Mouse (Mus musculus) testis, adult 2 months (tissue): ENCODE measurements around the gene Zfp825. TPM values are rescaled to one million over a fixed set of nuclear protein-coding genes. Genes with fewer than 3 reads are reported as not detected.
"Not testable (repeated sequence)": the region's sequence is repeated elsewhere in the genome, so short reads cannot be mapped to it uniquely, and the experiment has no call there.

ENCODE experiments used
- H3K27ac ChIP-seq: fragments of 200-500 bp; 2 replicates; pipeline ENCODE4 v1.5.1; 2012; ENCODE audit warnings: low read depth, low read length; ENCODE audit not compliant: control insufficient read depth, insufficient read depth
- H3K27me3 ChIP-seq: fragments of 200-500 bp; 2 replicates; pipeline ENCODE4 v1.6.1; 2012; ENCODE audit warnings: mild to moderate bottlenecking, low read length, moderate library complexity; ENCODE audit not compliant: control insufficient read depth, insufficient read depth
- H3K36me3 ChIP-seq: fragments of 200-500 bp; 2 replicates; pipeline ENCODE4 v1.6.1; 2012; ENCODE audit warnings: mild to moderate bottlenecking, low read length; ENCODE audit not compliant: control insufficient read depth, insufficient read depth
- H3K4me1 ChIP-seq: fragments of 200-500 bp; 2 replicates; pipeline ENCODE4 v1.6.1; 2012; ENCODE audit warnings: low read length; ENCODE audit not compliant: control insufficient read depth, insufficient read depth
- H3K4me3 ChIP-seq: fragments of 200-500 bp; 2 replicates; pipeline ENCODE4 v1.5.1; 2012; ENCODE audit warnings: low read depth, mild to moderate bottlenecking, low read length, moderate library complexity, mixed read lengths; ENCODE audit not compliant: control insufficient read depth
- CTCF ChIP-seq: fragments of 200-500 bp; IDR thresholded peaks from 2 replicates; pipeline ENCODE4 v1.5.1; 2012; ENCODE audit warnings: low read depth, mild to moderate bottlenecking, inconsistent platforms, low read length, moderate library complexity; ENCODE audit not compliant: control insufficient read depth, insufficient read depth, insufficient replicate concordance
- POLR2A ChIP-seq: fragments of 200-500 bp; IDR thresholded peaks from 2 replicates; pipeline ENCODE4 v1.6.1; 2012; ENCODE audit warnings: low read depth, mild to moderate bottlenecking, inconsistent platforms, low read length, moderate library complexity; ENCODE audit not compliant: control insufficient read depth
- polyA plus RNA-seq: library from polyadenylated mRNA; depleted of rRNA; stranded (reverse); fragments of >200 nt; gene quantifications from 2 replicates; pipeline ENCODE4 v1.2.3, GENCODE M21; 2012; rRNA removed

The Zfp825 gene
- polyA plus RNA-seq = 0.35 and 0.52 TPM in 2 replicates

- H3K4me1 ChIP-seq = peaks cover 7% of the 10 kb centered on the region; the same call in 1 of the 2 replicates
- peak within 1 kb of the TSS; percentile 87 for H3K4me3 ChIP-seq
- TF ChIP-seq CTCF (no peak), POLR2A (0 out of 2 replicates have a peak, but pooled peaks have one; percentile 34)
- no peaks in the 10 kb centered on the region for H3K36me3 ChIP-seq
- H3K27ac ChIP-seq = peak within 1 kb of the TSS; percentile 74
- H3K27me3 ChIP-seq = no peaks in the 10 kb centered on the region
Observed at GRCm38 (mm10) chr13:74493911-74494679, at the start of gene Zfp825. Zfp825 (minus strand) TSS chr13:74493992.

GRCm38 (mm10) chr13:74535418-74535817 lies 41.6 kb upstream of the Zfp825 start:
- not testable (repeated sequence) for H3K27ac ChIP-seq, H3K4me3 ChIP-seq, H3K36me3 ChIP-seq, H3K4me1 ChIP-seq, H3K27me3 ChIP-seq

- not testable (repeated sequence) for H3K27me3 ChIP-seq, H3K27ac ChIP-seq, H3K4me1 ChIP-seq, H3K4me3 ChIP-seq, H3K36me3 ChIP-seq
Observed at GRCm38 (mm10) chr13:74534864-74535263, 41.1 kb upstream of the Zfp825 start.

GRCm38 (mm10) chr13:74534096-74534495 lies 40.3 kb upstream of the Zfp825 start:
- Histone ChIP-seq H3K27me3 (no peaks in the 10 kb centered on the region), H3K4me1 (peaks cover 6% of the 10 kb centered on the region), H3K4me3 (peak overlapping the region; percentile 19; the same call in 1 of the 2 replicates)

GRCm38 (mm10) chr13:74531251-74531650 lies 37.5 kb upstream of the Zfp825 start:
- not testable (repeated sequence) for H3K36me3 ChIP-seq, H3K4me1 ChIP-seq, H3K27me3 ChIP-seq, H3K27ac ChIP-seq, H3K4me3 ChIP-seq

More at GRCm38 (mm10) chr13:74534096-74534495, 40.3 kb upstream of the Zfp825 start:
- TF ChIP-seq CTCF = no peak
- TF ChIP-seq POLR2A = no peak
- Histone ChIP-seq H3K27ac (no peak overlapping the region), H3K36me3 (no peaks in the 10 kb centered on the region)

GRCm38 (mm10) chr13:74529372-74529715 lies 35.6 kb upstream of the Zfp825 start:
- not testable (repeated sequence) for H3K4me3 ChIP-seq, H3K27me3 ChIP-seq, H3K4me1 ChIP-seq, H3K27ac ChIP-seq, H3K36me3 ChIP-seq

GRCm38 (mm10) chr13:74528519-74529371 lies 35.0 kb upstream of the Zfp825 start:
- H3K4me3 ChIP-seq, H3K4me1 ChIP-seq, H3K36me3 ChIP-seq, H3K27ac ChIP-seq, H3K27me3 ChIP-seq: not testable (repeated sequence)
